Mouse (Mus musculus): ENCODE data around the gene Samd8.

The Samd8 gene

GRCm38 (mm10) chr14:21746251-21746650 lies 4.1 kb upstream of the Samd8 start:
- no peak for DNase-seq

GRCm38 (mm10) chr14:21746846-21747245 lies 3.5 kb upstream of the Samd8 start:
- DNase-seq, result no peak

- no peak for DNase-seq
Measured at GRCm38 (mm10) chr14:21747436-21748141, 2.7 kb upstream of the Samd8 start.

- peak; percentile 31 for DNase-seq
Measured at GRCm38 (mm10) chr14:21748142-21748870, 2.0 kb upstream of the Samd8 start.

GRCm38 (mm10) chr14:21750881-21751542 lies 681 bp downstream of the Samd8 start, which contains the start of gene Dusp13:
Dusp13 (minus strand) TSS chr14:21751181.
- peak; percentile 77 for DNase-seq

- no peak for DNase-seq
Measured at GRCm38 (mm10) chr14:21752411-21752810, 2.1 kb downstream of the Samd8 start.

- no peak for DNase-seq
Measured at GRCm38 (mm10) chr14:21753367-21753766, 3.0 kb downstream of the Samd8 start.

- DNase-seq, result no peak
Measured at GRCm38 (mm10) chr14:21761560-21761959, 11.2 kb downstream of the Samd8 start.

GRCm38 (mm10) chr14:21763736-21764135 lies 13.4 kb downstream of the Samd8 start:
- no peak for DNase-seq

- no peak for DNase-seq
Measured at GRCm38 (mm10) chr14:21764646-21765045, 14.3 kb downstream of the Samd8 start.

- DNase-seq, result no peak
Measured at GRCm38 (mm10) chr14:21765754-21766397, 15.5 kb downstream of the Samd8 start.

- no peak for DNase-seq
Measured at GRCm38 (mm10) chr14:21766398-21766958, 16.1 kb downstream of the Samd8 start.

GRCm38 (mm10) chr14:21772506-21773281 lies 22.4 kb downstream of the Samd8 start:
- DNase-seq, result no peak

- no peak for DNase-seq
Measured at GRCm38 (mm10) chr14:21773946-21774345, 23.6 kb downstream of the Samd8 start.

- no peak for DNase-seq
Measured at GRCm38 (mm10) chr14:21776201-21776600, 25.9 kb downstream of the Samd8 start.

- DNase-seq, result no peak
Measured at GRCm38 (mm10) chr14:21786500-21786899, 36.2 kb downstream of the Samd8 start.

GRCm38 (mm10) chr14:21787374-21787773 lies 37.0 kb downstream of the Samd8 start:
- DNase-seq, result no peak

- no peak for DNase-seq
Measured at GRCm38 (mm10) chr14:21788121-21788520, 37.8 kb downstream of the Samd8 start.

- DNase-seq, result no peak
Measured at GRCm38 (mm10) chr14:21790585-21791251, 40.4 kb downstream of the Samd8 start.

- no peak for DNase-seq
Measured at GRCm38 (mm10) chr14:21791722-21792121, 41.4 kb downstream of the Samd8 start.

GRCm38 (mm10) chr14:21792250-21792649 lies 41.9 kb downstream of the Samd8 start:
- DNase-seq, result no peak

GRCm38 (mm10) chr14:21800641-21801040 lies 50.3 kb downstream of the Samd8 start:
- no peak for DNase-seq

Data from cerebellum, adult 11-12 months (tissue).